ENCODE assay signal across 30 mouse cellular contexts in genomic region chr1:65204299-65204698, GRCm38 (mm10).
"Had no signal": no experiment of that assay in that cellular context is flagged by ENCODE, and none has a peak within 500 bp of the region (broad histone marks: within the 10 kb centered on the region; RNA-seq: fewer than 3 reads in every experiment).

No protein-coding gene starts in this region.

- DNase-seq: left cerebral cortex, postnatal 4 days; liver; liver, embryonic 13.5 days; liver, postnatal 0 days; lung, adult 18-20 months; lung, adult 2 months; lung, embryonic 14.5 days; lung, postnatal 10 days; lung, postnatal 14 days; lung, postnatal 36 days; lung, postnatal 4 days; midbrain, embryonic 14.5 days had no signal

- H3K9me3 ChIP-seq: limb, embryonic 10.5 days; limb, embryonic 12.5 days; limb, embryonic 15.5 days; liver, embryonic 13.5 days; liver, embryonic 15.5 days; lung, embryonic 15.5 days; midbrain, embryonic 12.5 days; midbrain, embryonic 15.5 days had no signal

- H3K27me3 ChIP-seq: limb, embryonic 12.5 days; limb, embryonic 13.5 days; limb, embryonic 15.5 days; liver, embryonic 12.5 days; liver, embryonic 13.5 days; liver, embryonic 15.5 days; lung, embryonic 15.5 days; megakaryocyte, embryonic 14.5 days; midbrain, embryonic 12.5 days; midbrain, embryonic 13.5 days; midbrain, embryonic 15.5 days had no signal

- H3K4me1 ChIP-seq: limb, embryonic 10.5 days; limb, embryonic 12.5 days; limb, embryonic 13.5 days; limb, embryonic 15.5 days; liver, embryonic 12.5 days; liver, embryonic 13.5 days; liver, embryonic 15.5 days; lung, embryonic 15.5 days; megakaryocyte, embryonic 14.5 days; midbrain, embryonic 10.5 days; midbrain, embryonic 12.5 days; midbrain, embryonic 13.5 days; midbrain, embryonic 15.5 days had no signal

- ATAC-seq: liver, embryonic 12.5 days; liver, postnatal 0 days; lung, postnatal 0 days; midbrain, embryonic 13.5 days; midbrain, embryonic 15.5 days; midbrain, embryonic 16.5 days had no signal

- H3K9ac ChIP-seq: limb, embryonic 12.5 days; limb, embryonic 13.5 days; limb, embryonic 15.5 days; liver, embryonic 12.5 days; liver, embryonic 13.5 days; liver, embryonic 14.5 days; liver, embryonic 15.5 days; liver, postnatal 0 days; lung, embryonic 14.5 days; lung, embryonic 15.5 days; midbrain, embryonic 12.5 days; midbrain, embryonic 13.5 days; midbrain, embryonic 15.5 days had no signal

- H3K4me3 ChIP-seq: left cerebral cortex, adult 2 months; limb, embryonic 10.5 days; limb, embryonic 12.5 days; limb, embryonic 13.5 days; limb, embryonic 15.5 days; liver, embryonic 12.5 days; liver, embryonic 13.5 days; liver, embryonic 15.5 days; lung, embryonic 15.5 days; megakaryocyte, embryonic 14.5 days; midbrain, embryonic 10.5 days; midbrain, embryonic 12.5 days; midbrain, embryonic 13.5 days; midbrain, embryonic 15.5 days; myocyte had no signal

- H3K27ac ChIP-seq: left cerebral cortex, adult 2 months; limb, embryonic 10.5 days; limb, embryonic 12.5 days; limb, embryonic 13.5 days; limb, embryonic 15.5 days; liver, embryonic 12.5 days; liver, embryonic 13.5 days; liver, embryonic 14.5 days; liver, embryonic 15.5 days; lung, embryonic 15.5 days; macrophage; midbrain, embryonic 10.5 days; midbrain, embryonic 12.5 days; midbrain, embryonic 13.5 days; midbrain, embryonic 15.5 days had no signal
